Mouse (Mus musculus): ENCODE results near the gene Hsp90aa1. TPM values are rescaled to one million over a fixed set of nuclear protein-coding genes. Genes with fewer than 3 reads are reported as not detected.

The Hsp90aa1 gene
- total RNA-seq, 2 experiments from 2014 or later: 127 to 147 TPM

DNA sequence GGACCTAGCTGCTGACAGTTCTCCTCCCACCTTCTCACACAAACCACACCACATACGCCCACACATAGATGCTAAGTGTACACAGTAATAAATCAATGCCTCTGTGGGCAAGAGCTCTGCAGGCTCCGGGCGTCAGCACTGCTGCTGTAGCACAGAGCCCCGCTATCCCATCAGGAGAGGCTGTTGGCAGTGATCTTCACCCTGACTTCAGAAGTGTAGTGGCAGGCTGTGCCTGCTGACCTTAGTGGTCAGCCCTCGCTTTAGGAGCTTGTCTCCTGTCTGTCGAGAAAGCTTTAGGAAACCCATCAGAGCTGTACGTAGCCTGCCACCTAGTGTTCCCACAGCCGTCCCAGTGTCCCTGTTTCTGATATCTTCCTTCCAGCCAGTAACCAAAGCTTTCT, 52.3 kb downstream of the Hsp90aa1 start:
- no peak for DNase-seq (ENCODE audit: low spot score in 2 of 2)

Small RNA genes within 50 kb of the gene (microRNA-seq; reads per million reads assigned to microRNA genes)
- gene Gm27299: not detected

Other genes with a start within 250 kb of the Hsp90aa1 start
- gene Dync1h1, start 101.3 kb downstream of the Hsp90aa1 start, total RNA-seq (2021): 100 to 1,000 TPM; 102 to 121 TPM
- gene 1700001K19Rik, start 20.1 kb downstream of the Hsp90aa1 start, total RNA-seq (2021): not detected
- gene Wdr20, start 35.2 kb upstream of the Hsp90aa1 start, total RNA-seq (2021): 10 to 100 TPM; 24.6 to 34.2 TPM
- under 1 TPM; 0.34 to 0.91 TPM for gene Mok, start 138.2 kb upstream of the Hsp90aa1 start, total RNA-seq (2021)
- 1 to 10 TPM; 7.4 to 8.0 TPM for gene Zfp839, start 147.5 kb upstream of the Hsp90aa1 start, total RNA-seq (2021)
- 10 to 100 TPM; 40.5 to 41.9 TPM for gene Cinp, start 186.4 kb upstream of the Hsp90aa1 start, total RNA-seq (2021)
- gene Tecpr2, start 186.5 kb upstream of the Hsp90aa1 start, total RNA-seq (2021): 1 to 10 TPM; 4.8 to 5.4 TPM